In the genomic region with DNA sequence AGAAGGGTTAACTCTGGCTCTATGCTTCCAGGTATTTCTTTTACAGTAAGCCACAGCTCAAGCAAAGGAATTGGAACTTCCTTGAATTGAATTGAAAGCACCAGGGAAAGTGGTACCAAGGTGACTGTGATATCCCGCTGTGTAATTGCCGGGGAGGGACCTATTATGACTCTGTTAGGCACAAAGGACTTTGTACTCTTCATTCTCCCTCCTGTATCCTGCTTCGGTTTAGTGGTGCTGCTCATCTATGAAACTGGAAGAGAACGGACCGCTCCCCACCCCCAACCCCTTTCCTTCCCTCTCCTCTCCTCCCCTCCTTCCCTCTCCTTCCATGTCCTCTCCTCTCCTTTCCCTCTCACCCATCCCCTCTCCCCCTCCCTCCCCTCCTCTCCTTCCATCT, we compare ENCODE assay signal across 10 mouse cellular contexts. TPM values are rescaled to one million over a fixed set of nuclear protein-coding genes. Genes with fewer than 3 reads are reported as not detected.
A peak's percentile ranks its signal among the peaks of the same experiment; 100 is the strongest.
DNase-seq lines count a peak whose midpoint lies in the region; ATAC-seq and TF ChIP-seq lines count a peak whose summit lies in the region.
"Had no signal": no experiment of that assay in that cellular context is flagged by ENCODE, and none has a peak within 500 bp of the region (broad histone marks: within the 10 kb centered on the region; RNA-seq: fewer than 3 reads in every experiment).

No protein-coding gene starts in this region.

- DNase-seq in heart, postnatal 14 days = no peak
- DNase-seq in brain, embryonic 14.5 days (ENCODE audit: low read depth) = peak; percentile 15
- no peak for DNase-seq in layer of hippocampus, adult 9-10 months (ENCODE audit: low spot score)
- DNase-seq in cerebellum, adult 2 months = no peak
- DNase-seq in B cell, adult 2 months = no peak

- 18% methylated on average over 5 of the region's 5 CpGs for WGBS in heart, embryonic 15.5 days
- WGBS in hindbrain, embryonic 15.5 days = 4% methylated on average over 5 of the region's 5 CpGs
- 8% methylated on average over 5 of the region's 5 CpGs for WGBS in midbrain, embryonic 12.5 days
- 17% methylated on average over 5 of the region's 5 CpGs for WGBS in cerebellum, adult 2 months

- H3K27me3 ChIP-seq in heart, embryonic 15.5 days = peaks cover 13% of the 10 kb centered on the region
- 0 out of 2 replicates have a peak, but pooled peaks cover 5% of the 10 kb centered on the region for H3K27me3 ChIP-seq in hindbrain, embryonic 15.5 days
- H3K27me3 ChIP-seq in midbrain, embryonic 12.5 days = peaks cover 32% of the 10 kb centered on the region
- H3K27me3 ChIP-seq in cerebellum, adult 2 months (ENCODE audit: control insufficient read depth, insufficient read depth, low read length) = no peaks in the 10 kb centered on the region; the same call in 1 of the 2 replicates

- H3K4me1 ChIP-seq in heart, embryonic 15.5 days (replicated peaks) = peaks cover 12% of the 10 kb centered on the region
- peaks cover 18% of the 10 kb centered on the region for H3K4me1 ChIP-seq in hindbrain, embryonic 15.5 days (replicated peaks)
- H3K4me1 ChIP-seq in midbrain, embryonic 12.5 days = peaks cover 6% of the 10 kb centered on the region; the same call in 1 of the 2 replicates
- H3K4me1 ChIP-seq in cerebellum, adult 2 months (ENCODE audit: control insufficient read depth, insufficient read depth, low read length) = no peaks in the 10 kb centered on the region

- ATAC-seq in heart, embryonic 15.5 days (replicated peaks; ENCODE audit: insufficient number of reproducible peaks, insufficient read depth, low FRiP score, low read depth) = no peak
- ATAC-seq in hindbrain, embryonic 15.5 days (ENCODE audit: low FRiP score, low read depth) = no peak
- no peak for ATAC-seq in midbrain, embryonic 12.5 days (ENCODE audit: low FRiP score, low read depth)

- no peak for TF ChIP-seq POLR2A in brain, embryonic 14.5 days (IDR thresholded peaks at IDR 0.05; ENCODE audit: borderline replicate concordance, extremely low read depth, insufficient read depth, insufficient read length, poor library complexity, severe bottlenecking)
- TF ChIP-seq POLR2A in cerebellum, adult 2 months (IDR thresholded peaks at IDR 0.05; ENCODE audit: borderline replicate concordance, insufficient read depth, low read length) = no peak

- no peak overlapping the region for H3K27ac ChIP-seq in heart, embryonic 15.5 days
- no peak overlapping the region for H3K27ac ChIP-seq in hindbrain, embryonic 15.5 days (replicated peaks)
- no peak overlapping the region for H3K27ac ChIP-seq in midbrain, embryonic 12.5 days (replicated peaks)
- no peak overlapping the region for H3K27ac ChIP-seq in cerebellum, adult 2 months (ENCODE audit: insufficient read depth, low read length)

- no peak overlapping the region for H3K9ac ChIP-seq in heart, embryonic 15.5 days
- H3K9ac ChIP-seq in hindbrain, embryonic 15.5 days = no peak overlapping the region
- no peak overlapping the region for H3K9ac ChIP-seq in midbrain, embryonic 12.5 days (replicated peaks)

- H3K9me3 ChIP-seq in heart, embryonic 15.5 days (replicated peaks) = no peaks in the 10 kb centered on the region
- no peaks in the 10 kb centered on the region for H3K9me3 ChIP-seq in hindbrain, embryonic 15.5 days
- no peaks in the 10 kb centered on the region for H3K9me3 ChIP-seq in midbrain, embryonic 12.5 days

- peak overlapping the region; percentile 92 for H3K4me2 ChIP-seq in heart, embryonic 15.5 days
- H3K4me2 ChIP-seq in hindbrain, embryonic 15.5 days = peak overlapping the region; percentile 79
- H3K4me2 ChIP-seq in midbrain, embryonic 12.5 days (replicated peaks) = peak overlapping the region; percentile 69

- H3K36me3 ChIP-seq in heart, embryonic 15.5 days = no peaks in the 10 kb centered on the region
- no peaks in the 10 kb centered on the region for H3K36me3 ChIP-seq in hindbrain, embryonic 15.5 days
- no peaks in the 10 kb centered on the region for H3K36me3 ChIP-seq in midbrain, embryonic 12.5 days

- intact Hi-C loops in heart, postnatal 14 days (cut with DNase I) = no loop called here

- H3K4me3 ChIP-seq in heart, embryonic 15.5 days = peak overlapping the region; percentile 55
- peak overlapping the region; percentile 41 for H3K4me3 ChIP-seq in hindbrain, embryonic 15.5 days
- H3K4me3 ChIP-seq in midbrain, embryonic 12.5 days = peak overlapping the region; percentile 44
- no peak overlapping the region for H3K4me3 ChIP-seq in cerebellum, adult 2 months (replicated peaks; ENCODE audit: insufficient read depth, low read depth, low read length)

- TF ChIP-seq CTCF in brain, embryonic 14.5 days (IDR thresholded peaks at IDR 0.05; ENCODE audit: borderline replicate concordance, extremely low read depth, insufficient read depth, insufficient read length) = no peak
- no peak for TF ChIP-seq CTCF in cerebellum, adult 2 months (IDR thresholded peaks at IDR 0.05; ENCODE audit: borderline replicate concordance, insufficient read depth, low read depth, low read length)

RNA-seq across cellular contexts. Expression of gene Eci3, which starts 1.3 kb away (rescaled TPM):
- 0.30 and 0.75 TPM in 2 replicates for polyA plus RNA-seq in heart, embryonic 15.5 days (2015; fragmentation: Nextera tagmentation; extraction: Ambion mirVana)
- total RNA-seq in heart, postnatal 14 days (2021) = 1 to 10 TPM; 2.2 to 2.5 TPM
- polyA plus RNA-seq in brain, embryonic 14.5 days (2012; rRNA removed) = 0.11 and 0.16 TPM in 2 replicates
- polyA plus RNA-seq in hindbrain, embryonic 15.5 days (2015; fragmentation: Nextera tagmentation; extraction: Ambion mirVana) = 0.78 and 0.90 TPM in 2 replicates
- 0.46 and 0.66 TPM in 2 replicates for polyA plus RNA-seq in midbrain, embryonic 12.5 days (2016; fragmentation: Nextera tagmentation; extraction: Ambion mirVana)
- polyA plus RNA-seq in cerebellum, adult 2 months (2012; rRNA removed) = 0.15 and 0.36 TPM in 2 replicates

RNA-seq across cellular contexts. Expression of gene 4933417A18Rik, which starts 40.7 kb away (rescaled TPM):
- not detected in 2 replicates for polyA plus RNA-seq in heart, embryonic 15.5 days (2015; fragmentation: Nextera tagmentation; extraction: Ambion mirVana)
- not detected for total RNA-seq in heart, postnatal 14 days (2021)
- polyA plus RNA-seq in brain, embryonic 14.5 days (2012; rRNA removed) = not detected in 2 replicates
- not detected in 2 replicates for polyA plus RNA-seq in hindbrain, embryonic 15.5 days (2015; fragmentation: Nextera tagmentation; extraction: Ambion mirVana)
- polyA plus RNA-seq in midbrain, embryonic 12.5 days (2016; fragmentation: Nextera tagmentation; extraction: Ambion mirVana) = not detected in 2 replicates
- polyA plus RNA-seq in cerebellum, adult 2 months (2012; rRNA removed) = not detected in 2 replicates
- polyA plus RNA-seq: limb, embryonic 11.5 days; spleen, adult 2 months had no signal

RNA-seq across cellular contexts. Expression of gene Fam217a, which starts 40.8 kb away (rescaled TPM):
- 1.4 and 2.3 TPM in 2 replicates for polyA plus RNA-seq in heart, embryonic 15.5 days (2015; fragmentation: Nextera tagmentation; extraction: Ambion mirVana)
- under 1 TPM; 0.20 to 0.33 TPM for total RNA-seq in heart, postnatal 14 days (2021)
- 0.40 and 0.85 TPM in 2 replicates for polyA plus RNA-seq in brain, embryonic 14.5 days (2012; rRNA removed)
- polyA plus RNA-seq in hindbrain, embryonic 15.5 days (2015; fragmentation: Nextera tagmentation; extraction: Ambion mirVana) = 0.82 and 0.98 TPM in 2 replicates
- polyA plus RNA-seq in midbrain, embryonic 12.5 days (2016; fragmentation: Nextera tagmentation; extraction: Ambion mirVana) = 0.64 and 0.68 TPM in 2 replicates
- 0.84 and 1.1 TPM in 2 replicates for polyA plus RNA-seq in cerebellum, adult 2 months (2012; rRNA removed)
- polyA plus RNA-seq: spleen, adult 2 months had no signal
